Mouse (Mus musculus) MEL (cell line): ENCODE results near the gene Hoxb4. TPM values are rescaled to one million over a fixed set of nuclear protein-coding genes. Genes with fewer than 3 reads are reported as not detected.

Experiments used
- DNase-seq: peaks from one replicate; pipeline ENCODE4 v3.0.0; 2011; ENCODE audit warnings: low read depth, low spot score
- H3K27ac ChIP-seq: 2 replicates; pipeline ENCODE4 v1.5.1; 2012; ENCODE audit warnings: low read depth, mild to moderate bottlenecking, control low read depth, low read length, moderate library complexity; ENCODE audit not compliant: control insufficient read depth
- H3K27me3 ChIP-seq, 2 experiments: fragments of 150-350 bp in 1 of 2; sonication (generic) in 1 of 2; 2 replicates each; pipeline ENCODE4 v1.6.1; 2012; ENCODE audit warnings: low read length in 2 of 2, mild to moderate bottlenecking in 2 of 2, improper control_type of control experiment in 1 of 2, moderate library complexity in 1 of 2; ENCODE audit not compliant: insufficient read depth in 2 of 2, control insufficient read depth in 1 of 2
- H3K36me3 ChIP-seq, 2 experiments: 2 replicates each; pipeline ENCODE4 v1.6.1; 2012 to 2014; ENCODE audit warnings: low read length in 2 of 2, improper control_type of control experiment in 1 of 2, inconsistent platforms in 1 of 2, mild to moderate bottlenecking in 1 of 2; ENCODE audit not compliant: insufficient read depth in 2 of 2, control insufficient read depth in 1 of 2
- H3K4me1 ChIP-seq, 2 experiments: fragments of 150-350 bp in 1 of 2; sonication (generic) in 1 of 2; 2 replicates each; pipeline ENCODE4 v1.6.1; 2012; ENCODE audit warnings: low read length in 2 of 2, improper control_type of control experiment in 1 of 2, mild to moderate bottlenecking in 1 of 2; ENCODE audit not compliant: insufficient read depth in 2 of 2, control insufficient read depth in 1 of 2
- H3K4me3 ChIP-seq, 2 experiments: fragments of 150-350 bp in 1 of 2; sonication (generic) in 1 of 2; 2 replicates each; pipeline ENCODE4 v1.5.1; 2012; ENCODE audit warnings: low read depth in 2 of 2, low read length in 2 of 2, mild to moderate bottlenecking in 2 of 2, moderate library complexity in 2 of 2, control low read depth in 1 of 2, improper control_type of control experiment in 1 of 2; ENCODE audit not compliant: control insufficient read depth in 1 of 2, insufficient read depth in 1 of 2
- H3K79me2 ChIP-seq: 2 replicates; pipeline ENCODE4 v1.6.1; 2012; ENCODE audit warnings: mild to moderate bottlenecking, low read length, moderate library complexity; ENCODE audit not compliant: control insufficient read depth, poor library complexity, insufficient read depth
- H3K9ac ChIP-seq: 2 replicates; pipeline ENCODE4 v1.6.1; 2012; ENCODE audit warnings: low read depth, mild to moderate bottlenecking, control low read depth, low read length, moderate library complexity; ENCODE audit not compliant: control insufficient read depth, poor library complexity, severe bottlenecking
- H3K9me3 ChIP-seq: fragments of 150-350 bp; sonication (generic); replicated peaks from 2 replicates; pipeline ENCODE4 v1.6.1; 2012; ENCODE audit warnings: mild to moderate bottlenecking, low read length, improper control_type of control experiment, moderate library complexity; ENCODE audit not compliant: insufficient read depth
- BHLHE40 ChIP-seq: IDR thresholded peaks from 2 replicates; pipeline ENCODE4 v1.6.1; 2012; ENCODE audit warnings: low read depth, mild to moderate bottlenecking, inconsistent platforms, low read length, improper control_type of control experiment, borderline replicate concordance
- CHD1 ChIP-seq: IDR thresholded peaks from 2 replicates; pipeline ENCODE4 v1.6.1; 2012; ENCODE audit warnings: low read depth, mild to moderate bottlenecking, inconsistent platforms, low read length, improper control_type of control experiment
- CHD2 ChIP-seq: IDR thresholded peaks from 2 replicates; pipeline ENCODE4 v1.6.1; 2011; ENCODE audit warnings: low read length, improper control_type of control experiment
- ELF1 ChIP-seq: IDR thresholded peaks from 2 replicates; pipeline ENCODE4 v1.6.1; 2014; ENCODE audit warnings: low read depth, mild to moderate bottlenecking, inconsistent platforms, low read length, improper control_type of control experiment, moderate library complexity
- GATA1 ChIP-seq: IDR thresholded peaks from 2 replicates; pipeline ENCODE4 v1.6.1; 2011; ENCODE audit warnings: low read depth, low read length, improper control_type of control experiment
- HCFC1 ChIP-seq: IDR thresholded peaks from 2 replicates; pipeline ENCODE4 v1.6.1; 2012; ENCODE audit warnings: low read depth, mild to moderate bottlenecking, inconsistent platforms, low read length, improper control_type of control experiment, moderate library complexity
- JUND ChIP-seq: IDR thresholded peaks from 2 replicates; pipeline ENCODE4 v1.6.1; 2011; ENCODE audit warnings: low read depth, mild to moderate bottlenecking, improper control_type of control experiment, low read length
- KAT2A ChIP-seq: conservative IDR thresholded peaks from 2 replicates; pipeline ENCODE4 v1.6.1; 2012; ENCODE audit warnings: low read depth, low read length, improper control_type of control experiment, inconsistent platforms
- MAFK ChIP-seq: IDR thresholded peaks from 2 replicates; pipeline ENCODE4 v1.6.1; 2011; ENCODE audit warnings: low read depth, mild to moderate bottlenecking, low read length, improper control_type of control experiment, borderline replicate concordance
- MAX ChIP-seq: IDR thresholded peaks from 2 replicates; pipeline ENCODE4 v1.6.1; 2011; ENCODE audit warnings: low read length, improper control_type of control experiment
- MAZ ChIP-seq: IDR thresholded peaks from 2 replicates; pipeline ENCODE4 v1.6.1; 2012; ENCODE audit warnings: low read depth, mild to moderate bottlenecking, inconsistent platforms, low read length, improper control_type of control experiment
- MXI1 ChIP-seq: IDR thresholded peaks from 2 replicates; pipeline ENCODE4 v1.6.1; 2011; ENCODE audit warnings: mild to moderate bottlenecking, low read depth, low read length, improper control_type of control experiment
- RCOR1 ChIP-seq: IDR thresholded peaks from 2 replicates; pipeline ENCODE4 v1.6.1; 2012; ENCODE audit warnings: low read depth, mild to moderate bottlenecking, inconsistent platforms, low read length, improper control_type of control experiment
- SIN3A ChIP-seq: IDR thresholded peaks from 2 replicates; pipeline ENCODE4 v1.6.1; 2012; ENCODE audit warnings: low read length, improper control_type of control experiment, inconsistent platforms
- SMC3 ChIP-seq: IDR thresholded peaks from 2 replicates; pipeline ENCODE4 v1.6.1; 2011; ENCODE audit warnings: low read depth, low read length, improper control_type of control experiment
- UBTF ChIP-seq: IDR thresholded peaks from 2 replicates; pipeline ENCODE4 v1.6.1; 2012; ENCODE audit warnings: low read depth, mild to moderate bottlenecking, inconsistent platforms, low read length, improper control_type of control experiment, moderate library complexity, borderline replicate concordance; ENCODE audit not compliant: insufficient read depth
- USF1 ChIP-seq: IDR thresholded peaks from 2 replicates; pipeline ENCODE4 v1.6.1; 2014; ENCODE audit warnings: low read depth, mild to moderate bottlenecking, inconsistent platforms, low read length, improper control_type of control experiment, moderate library complexity
- USF2 ChIP-seq, 2 experiments: IDR thresholded peaks; 2 replicates each; pipeline ENCODE4 v1.6.1; 2011 to 2012; ENCODE audit warnings: improper control_type of control experiment in 2 of 2, low read length in 2 of 2, borderline replicate concordance in 1 of 2, inconsistent platforms in 1 of 2, low read depth in 1 of 2, mild to moderate bottlenecking in 1 of 2; ENCODE audit not compliant: insufficient read depth in 1 of 2
- ZC3H11A ChIP-seq: IDR thresholded peaks from 2 replicates; pipeline ENCODE4 v1.6.1; 2012; ENCODE audit warnings: low read depth, mild to moderate bottlenecking, inconsistent platforms, low read length, improper control_type of control experiment
- ZKSCAN1 ChIP-seq: IDR thresholded peaks from 2 replicates; pipeline ENCODE4 v1.6.1; 2012; ENCODE audit warnings: low read depth, mild to moderate bottlenecking, inconsistent platforms, low read length, improper control_type of control experiment, moderate library complexity
- ZMIZ1 ChIP-seq: IDR thresholded peaks from 2 replicates; pipeline ENCODE4 v1.6.1; 2012; ENCODE audit warnings: low read depth, mild to moderate bottlenecking, inconsistent platforms, low read length, improper control_type of control experiment, moderate library complexity
- ZNF384 ChIP-seq: IDR thresholded peaks from 2 replicates; pipeline ENCODE4 v1.6.1; 2012; ENCODE audit warnings: low read depth, mild to moderate bottlenecking, inconsistent platforms, low read length, improper control_type of control experiment
- polyA plus RNA-seq, 2 experiments: library from polyadenylated mRNA; stranded (reverse) in 1 of 2; unstranded in 1 of 2; fragments of >175 nt in 1 of 2; fragments of >200 nt in 1 of 2; gene quantifications; 2 replicates each; pipeline versions ENCODE4 v1.2.1 to v1.2.4; 2012; ENCODE audit warnings: low replicate concordance in 2 of 2, low read depth in 1 of 2; ENCODE audit not compliant: insufficient read length in 2 of 2, insufficient read depth in 1 of 2, missing spikeins in 1 of 2
- total RNA-seq: library from RNA; depleted of rRNA; stranded (reverse); fragments of 300-350 nt; gene quantifications from 2 replicates; pipeline ENCODE4 v1.2.3, GENCODE M21; 2012

The Hoxb4 gene
- total and polyA plus RNA-seq, 3 experiments = not detected

- H3K36me3 ChIP-seq = no peaks in the 10 kb centered on the region
- no peak overlapping the region for H3K4me3 ChIP-seq
- no peak for TF ChIP-seq MAZ
- TF ChIP-seq KAT2A = no peak
- TF ChIP-seq SIN3A = no peak
- no peak for TF ChIP-seq SMC3
- no peak for TF ChIP-seq BHLHE40
- no peak for TF ChIP-seq CHD1
- no peak for TF ChIP-seq UBTF
- TF ChIP-seq ZC3H11A = no peak
- no peak for TF ChIP-seq MAX
- no peak for TF ChIP-seq HCFC1
- no peak for TF ChIP-seq ZNF384
- no peak for TF ChIP-seq ZKSCAN1
- no peak for TF ChIP-seq GATA1
- TF ChIP-seq CHD2 = no peak
- no peak for TF ChIP-seq MXI1
- no peak for TF ChIP-seq MAFK
- no peak for TF ChIP-seq JUND
- DNase-seq = no peak
- peaks cover 0 to 2% of the 10 kb centered on the region in 2 experiments; a peak in 2 of 4 replicates for H3K27me3 ChIP-seq
- H3K27ac ChIP-seq = no peak overlapping the region
- no peak overlapping the region for H3K9ac ChIP-seq
- no peaks in the 10 kb centered on the region for H3K79me2 ChIP-seq
- H3K4me1 ChIP-seq = no peaks in the 10 kb centered on the region
- H3K9me3 ChIP-seq = no peaks in the 10 kb centered on the region
Measured at GRCm38 (mm10) chr11:96306183-96306907, 11.7 kb upstream of the Hoxb4 start.

- H3K27me3 ChIP-seq = peaks cover 0 to under 1% of the 10 kb centered on the region in 2 experiments; a peak in 2 of 4 replicates
- H3K4me3 ChIP-seq = no peak overlapping the region
- no peaks in the 10 kb centered on the region for H3K4me1 ChIP-seq
- H3K36me3 ChIP-seq = no peaks in the 10 kb centered on the region
- TF ChIP-seq USF1 (no peak), GATA1 (no peak), ELF1 (no peak), ZMIZ1 (no peak), CHD2 (no peak), CHD1 (no peak), USF2 (IDR thresholded peaks at IDR 0.05; ENCODE audit: borderline replicate concordance in 1 of 2, insufficient read depth in 1 of 2, low read depth in 1 of 2, low read length in 2 of 2) (no peak), MXI1 (no peak), RCOR1 (no peak)
- no peak overlapping the region for H3K27ac ChIP-seq
- no peaks in the 10 kb centered on the region for H3K79me2 ChIP-seq
- H3K9me3 ChIP-seq = no peaks in the 10 kb centered on the region
- DNase-seq = no peak
- no peak overlapping the region for H3K9ac ChIP-seq
Measured at GRCm38 (mm10) chr11:96306908-96307269, 11.2 kb upstream of the Hoxb4 start.
